Mouse (Mus musculus) heart, postnatal 0 days (tissue): ENCODE measurements around the gene Pdzph1.

Experiments used
- CTCF ChIP-seq: IDR thresholded peaks from 2 replicates; pipeline ENCODE4 v1.5.1; 2016; ENCODE audit warnings: antibody characterized with exemption, control low read depth, low read depth
- EP300 ChIP-seq: IDR thresholded peaks from 2 replicates; pipeline ENCODE4 v1.6.1; 2016; ENCODE audit warnings: antibody characterized with exemption, low read depth

DNA sequence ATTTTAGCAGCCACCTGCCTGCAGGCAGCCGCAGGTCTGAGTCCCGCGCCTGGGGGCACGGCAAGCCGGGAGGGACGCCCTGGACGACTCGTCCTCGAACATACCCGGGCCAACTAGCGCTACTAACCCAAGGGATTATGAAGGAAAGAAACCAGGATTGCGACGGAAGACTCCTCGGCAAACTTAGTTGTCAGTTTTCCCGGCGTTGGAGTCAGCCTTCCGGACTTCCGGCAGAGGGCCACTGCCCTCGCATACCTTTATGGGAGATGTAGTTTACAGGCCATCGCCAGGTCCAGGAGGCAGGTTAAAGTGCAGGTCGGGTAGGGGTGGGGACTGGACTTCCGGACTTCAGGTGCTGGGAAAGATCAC, 21.9 kb upstream of the Pdzph1 start, which contains the start of gene Nudt12:
- 0 out of 2 replicates have a peak, but pooled peaks have one; percentile 3 for TF ChIP-seq CTCF
- TF ChIP-seq EP300 = no peak
